Mouse (Mus musculus): ENCODE results near the gene Abcc10.

Abcc10 gene

GRCm38 (mm10) chr17:46285407-46285806 is 42.7 kb downstream of the Abcc10 start:
- DNase-seq (ENCODE audit: low read depth) = no peak

GRCm38 (mm10) chr17:46284653-46285052 is 43.5 kb downstream of the Abcc10 start:
- no peak for DNase-seq (ENCODE audit: low read depth)

DNA sequence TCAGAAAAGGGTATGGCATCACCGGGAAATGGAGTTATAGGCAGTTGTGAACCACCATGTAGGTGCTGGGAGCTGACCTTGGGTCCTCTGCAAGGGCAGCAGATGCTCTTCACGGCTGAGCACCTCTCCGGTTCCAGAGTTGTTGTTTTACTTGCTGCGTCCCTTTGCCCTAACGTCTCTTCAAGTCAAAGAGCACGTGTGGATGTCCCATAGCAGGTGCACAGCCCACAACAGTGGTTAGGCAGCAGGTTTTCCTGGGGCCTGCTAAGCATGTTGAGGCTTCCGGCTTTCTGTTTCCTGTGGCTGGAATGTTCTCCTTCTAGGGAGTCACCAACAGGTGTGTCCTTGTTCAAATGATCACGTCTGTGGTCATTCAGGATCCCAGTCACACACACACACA is 44.2 kb downstream of the Abcc10 start:
- DNase-seq (ENCODE audit: low read depth) = peak; percentile 35

DNA sequence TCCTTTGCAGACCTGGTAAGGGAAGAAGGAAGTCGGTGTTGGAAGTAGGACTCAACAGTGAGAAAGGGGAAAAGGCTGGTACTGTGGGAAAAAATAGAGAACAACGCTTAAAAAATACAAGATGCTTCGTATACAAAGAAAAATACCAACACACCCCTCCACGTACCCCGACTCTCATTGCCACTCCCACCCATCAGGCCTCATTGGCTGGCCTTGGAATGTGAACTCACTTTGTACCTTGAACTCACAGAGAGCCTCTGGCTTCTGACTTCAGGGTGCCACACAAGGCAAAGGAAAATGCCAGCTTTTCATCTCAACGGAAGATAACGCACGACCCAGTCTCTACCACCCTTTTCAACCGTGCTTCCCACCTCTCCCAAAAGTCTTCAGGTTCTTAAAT is 45.0 kb downstream of the Abcc10 start:
- DNase-seq (ENCODE audit: low read depth) = no peak

GRCm38 (mm10) chr17:46282483-46283123 is 45.5 kb downstream of the Abcc10 start, which contains the start of gene Tjap1:
Gene Tjap1 (minus strand): TSS chr17:46283026.
- DNase-seq (ENCODE audit: low read depth) = peak; percentile 94

DNA sequence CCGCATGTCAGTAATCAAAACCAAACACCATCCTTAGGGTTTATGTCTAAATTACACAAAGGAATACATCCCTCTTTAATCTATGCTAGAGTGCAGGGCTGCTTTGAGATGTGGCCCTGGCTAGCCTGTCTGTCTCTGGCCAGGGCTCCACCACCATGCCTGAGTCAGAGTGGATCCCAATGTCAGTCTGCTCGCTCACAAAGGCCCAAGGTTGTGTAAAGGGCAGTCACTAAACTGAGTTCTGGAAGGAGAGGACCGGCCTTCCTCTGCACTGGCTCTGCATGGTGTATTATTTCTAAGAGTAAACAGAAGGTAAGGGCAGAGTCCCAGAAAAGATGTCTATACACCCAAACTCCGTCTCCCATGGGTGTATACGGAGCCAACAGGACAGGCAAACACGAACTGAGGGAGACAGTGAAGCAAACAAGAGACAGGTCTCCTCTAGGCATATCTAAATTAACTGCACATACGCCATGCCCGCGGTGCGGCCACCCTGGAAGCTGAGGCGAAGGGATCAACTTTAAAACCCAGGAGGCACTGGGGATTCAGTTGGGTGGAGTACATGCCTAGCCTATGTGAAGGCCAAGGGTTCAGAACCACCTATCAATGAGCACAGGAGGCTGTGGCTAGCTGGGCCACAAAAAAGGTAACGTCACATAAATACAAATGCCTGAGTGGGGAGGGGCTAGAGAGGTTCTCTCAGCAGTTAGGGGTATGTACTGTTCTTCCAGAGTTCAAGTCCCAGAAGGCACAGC is 50.0 kb downstream of the Abcc10 start:
- no peak for DNase-seq (ENCODE audit: low read depth)

DNA sequence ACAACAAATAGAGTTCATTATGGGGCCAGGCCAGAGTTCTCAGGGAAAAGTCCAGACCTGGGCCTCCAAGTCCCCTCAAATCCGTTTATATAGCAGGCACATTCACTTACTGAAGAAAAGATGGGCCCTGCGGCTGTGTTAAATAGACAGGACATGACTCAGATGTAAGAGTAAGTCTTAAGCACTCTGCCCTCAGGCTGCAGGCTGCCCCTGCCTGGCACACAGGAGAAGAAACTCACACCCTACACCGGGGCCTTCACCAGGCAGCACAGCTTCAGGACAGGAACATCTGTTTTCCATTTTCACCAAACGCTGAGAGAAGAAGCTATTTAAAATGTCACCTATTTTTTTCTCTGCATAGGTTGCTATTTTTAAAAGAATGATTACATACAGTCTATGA is 50.6 kb downstream of the Abcc10 start:
- DNase-seq (ENCODE audit: low read depth) = no peak

DNA sequence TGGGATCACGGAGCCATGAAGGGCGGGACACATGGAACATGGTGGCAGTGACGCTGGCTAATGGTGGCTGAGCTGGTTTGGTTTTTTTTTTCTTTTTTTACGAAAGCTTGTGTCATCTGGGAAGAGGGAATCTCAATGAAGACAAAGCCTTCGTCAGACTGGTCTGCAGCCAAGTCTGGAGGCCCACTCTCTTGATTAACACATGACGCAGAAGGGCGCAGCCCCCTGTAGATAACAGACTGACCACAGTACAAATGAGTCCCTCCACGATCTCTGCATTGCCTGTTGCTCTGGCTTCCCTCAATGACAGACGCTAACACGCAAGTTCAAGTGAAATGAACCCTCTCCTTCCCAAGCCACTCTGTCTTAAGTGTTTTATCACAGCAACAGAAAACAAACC is 52.6 kb downstream of the Abcc10 start:
- no peak for DNase-seq (ENCODE audit: low read depth)

DNA sequence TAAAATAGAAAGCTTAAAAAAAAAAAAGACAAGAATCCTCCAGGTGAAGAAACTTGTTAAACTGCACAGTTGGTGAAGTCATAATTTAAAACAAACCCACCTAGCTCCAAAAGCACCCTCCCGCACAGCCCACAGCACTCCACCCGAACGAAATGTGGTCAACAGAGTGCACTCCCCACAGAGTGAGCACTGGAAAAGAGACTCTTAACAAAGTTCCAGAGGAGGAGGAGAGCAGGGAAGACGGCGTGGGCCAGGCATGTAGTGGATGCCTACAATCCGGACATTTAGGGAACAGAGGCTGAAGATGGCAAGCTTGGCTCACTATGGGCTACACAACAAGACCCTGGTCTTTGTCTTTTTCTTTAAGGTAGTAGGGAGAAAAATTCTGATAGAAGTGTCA is 53.1 kb downstream of the Abcc10 start:
- DNase-seq (ENCODE audit: low read depth) = no peak

GRCm38 (mm10) chr17:46274465-46274864 is 53.7 kb downstream of the Abcc10 start:
- no peak for DNase-seq (ENCODE audit: low read depth)

- DNase-seq (ENCODE audit: low read depth) = no peak
Observed at GRCm38 (mm10) chr17:46273803-46274236, 54.3 kb downstream of the Abcc10 start.

DNA sequence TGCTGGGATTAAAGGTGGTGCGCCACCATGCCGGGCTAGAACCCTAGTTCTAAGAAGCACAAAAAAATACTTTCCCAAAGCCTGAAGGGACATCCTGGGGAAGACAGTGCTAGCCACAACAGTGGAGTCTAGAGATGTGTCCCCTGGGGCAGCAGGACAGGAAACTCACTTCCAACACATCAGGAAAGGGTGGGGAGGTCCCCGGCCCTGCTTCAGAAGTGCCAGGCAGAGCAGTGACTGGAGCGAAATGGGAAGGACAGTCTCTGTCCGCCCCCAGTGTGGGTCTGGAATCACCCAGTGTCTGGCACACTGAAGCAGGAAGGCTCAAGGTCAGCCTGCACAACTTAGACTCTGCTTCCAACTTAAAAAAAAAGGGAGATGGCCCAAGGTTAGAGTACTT is 55.5 kb downstream of the Abcc10 start:
- DNase-seq (ENCODE audit: low read depth) = no peak

DNA sequence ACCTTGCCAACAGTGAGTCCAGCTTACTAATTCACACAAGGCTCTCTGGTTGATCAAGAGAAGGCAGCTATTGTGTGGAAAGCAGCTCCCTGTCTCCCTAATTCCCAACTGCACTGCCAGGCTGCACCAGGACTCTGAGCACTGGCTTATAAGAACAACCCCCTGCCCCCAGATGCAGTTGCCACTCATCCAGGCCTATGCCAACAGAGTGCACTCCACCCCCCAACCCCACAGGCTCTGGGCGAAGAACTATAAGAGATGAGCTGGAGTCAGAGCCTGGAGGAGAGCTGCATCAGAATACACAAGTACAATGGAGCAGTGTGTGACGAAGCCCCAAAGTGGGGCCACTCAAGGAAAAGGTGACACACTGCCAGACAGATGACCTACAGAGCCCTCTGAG is 56.1 kb downstream of the Abcc10 start:
- no peak for DNase-seq (ENCODE audit: low read depth)

DNA sequence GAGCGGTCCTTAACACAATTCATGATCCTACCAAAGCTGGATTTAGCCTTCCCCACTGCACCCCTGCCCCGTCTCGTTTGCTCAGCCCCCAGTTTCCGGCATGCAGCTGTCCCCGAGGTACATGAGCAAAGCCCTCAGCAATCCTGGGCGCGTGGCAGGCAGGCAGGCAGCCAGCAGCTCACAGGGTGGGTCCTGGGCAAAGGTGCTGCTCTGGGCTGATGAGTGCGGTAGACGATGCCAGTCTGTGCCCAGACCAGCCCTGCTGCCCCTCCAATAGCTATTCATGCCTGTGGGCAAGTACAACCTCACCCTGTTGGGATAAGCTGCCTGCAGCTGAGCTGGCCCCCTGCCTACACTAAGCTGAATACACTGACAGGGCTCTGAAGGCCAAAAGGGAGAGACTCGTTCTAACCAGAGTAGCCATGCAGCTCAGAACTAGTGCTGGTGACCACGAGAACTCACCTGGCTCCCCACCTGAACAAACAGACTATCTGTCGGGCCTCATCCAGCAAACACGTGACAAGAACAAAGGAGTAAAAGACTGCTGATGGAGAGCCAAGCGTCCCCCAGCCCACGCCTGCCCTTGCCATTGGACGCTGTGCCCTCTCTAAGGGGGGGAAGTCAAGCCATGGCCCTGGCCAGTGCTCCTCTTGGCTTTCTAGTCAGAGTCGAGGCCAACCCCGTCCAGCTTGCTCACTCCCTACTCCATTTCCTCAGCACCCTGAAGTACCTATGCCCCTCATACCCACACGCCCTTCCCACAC is 58.2 kb downstream of the Abcc10 start:
- no peak for DNase-seq (ENCODE audit: low read depth)

DNA sequence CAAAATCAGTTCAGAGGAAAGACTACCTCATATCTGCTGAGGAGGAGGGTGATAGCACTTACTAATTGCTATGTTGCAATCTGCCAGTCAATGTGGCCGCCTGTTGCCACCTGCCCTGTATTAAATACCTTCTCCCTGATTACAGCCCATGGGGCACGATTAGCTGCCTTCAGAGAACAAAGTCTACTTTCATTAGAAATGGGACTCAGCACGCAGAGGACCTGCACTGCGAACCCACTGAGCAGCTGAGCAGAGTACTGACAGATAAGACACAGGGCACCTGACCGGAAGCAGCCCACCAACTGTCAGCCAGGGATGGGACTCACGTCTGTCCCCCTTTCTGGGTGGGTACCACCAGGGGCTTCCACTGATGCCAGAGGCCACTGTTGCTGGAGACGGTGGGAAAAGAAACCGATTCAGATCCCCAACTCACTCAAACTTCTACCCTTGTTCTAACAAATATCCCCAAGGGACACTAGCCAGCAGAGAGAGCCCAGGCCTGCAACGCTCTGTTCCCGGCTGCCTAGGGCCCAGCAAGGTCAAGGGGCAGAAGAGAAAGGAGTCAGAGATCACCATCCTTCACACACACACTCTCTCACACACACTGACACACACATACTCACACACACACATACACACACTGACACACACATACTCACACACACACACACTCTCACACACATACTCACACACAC is 60.0 kb downstream of the Abcc10 start:
- DNase-seq (ENCODE audit: low read depth) = no peak

GRCm38 (mm10) chr17:46267511-46267910 is 60.6 kb downstream of the Abcc10 start:
- DNase-seq (ENCODE audit: low read depth) = no peak

DNA sequence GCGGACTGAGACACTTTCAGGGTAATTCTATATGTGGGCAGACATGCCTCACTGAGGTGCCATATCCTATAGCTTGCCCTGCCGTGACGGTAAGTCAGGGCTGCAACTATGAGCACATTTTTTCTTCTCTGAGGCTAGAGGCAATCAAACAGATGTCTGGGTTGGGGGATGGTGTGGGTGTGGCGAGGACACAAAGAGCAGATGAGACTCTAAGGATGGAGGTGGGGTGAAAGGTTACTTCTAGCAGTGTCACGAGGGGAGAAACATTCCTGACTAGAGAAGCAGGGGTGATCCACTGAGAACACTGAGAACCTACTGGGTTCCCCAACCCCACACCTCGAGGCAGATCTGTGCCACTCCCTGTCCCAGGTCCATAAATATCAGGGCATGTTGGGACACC is 61.2 kb downstream of the Abcc10 start:
- no peak for DNase-seq (ENCODE audit: low read depth)

- DNase-seq (ENCODE audit: low read depth) = peak; percentile 80
Observed at GRCm38 (mm10) chr17:46265918-46266618, 62.1 kb downstream of the Abcc10 start.

DNA sequence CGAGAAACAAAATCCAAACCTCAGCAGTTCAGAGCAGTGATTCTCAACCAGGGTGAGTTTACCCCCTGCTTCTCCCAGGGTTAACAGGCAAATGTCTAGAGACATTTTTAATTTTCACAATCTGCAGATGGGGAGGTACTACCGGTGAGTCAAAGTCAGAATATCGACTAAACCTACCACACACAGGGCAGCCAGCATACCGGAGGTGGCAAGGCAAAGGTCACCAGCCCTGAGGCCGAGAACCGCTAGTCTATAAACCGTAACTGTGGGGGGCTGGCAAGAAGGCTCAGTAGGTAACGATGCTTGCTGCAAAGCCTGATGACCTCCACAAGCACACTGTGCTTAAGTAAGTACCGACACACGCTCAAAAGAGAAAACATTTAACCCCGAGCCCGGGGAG is 62.6 kb downstream of the Abcc10 start:
- DNase-seq (ENCODE audit: low read depth) = no peak

GRCm38 (mm10) chr17:46262201-46262694 is 65.9 kb downstream of the Abcc10 start:
- no peak for DNase-seq (ENCODE audit: low read depth)

DNA sequence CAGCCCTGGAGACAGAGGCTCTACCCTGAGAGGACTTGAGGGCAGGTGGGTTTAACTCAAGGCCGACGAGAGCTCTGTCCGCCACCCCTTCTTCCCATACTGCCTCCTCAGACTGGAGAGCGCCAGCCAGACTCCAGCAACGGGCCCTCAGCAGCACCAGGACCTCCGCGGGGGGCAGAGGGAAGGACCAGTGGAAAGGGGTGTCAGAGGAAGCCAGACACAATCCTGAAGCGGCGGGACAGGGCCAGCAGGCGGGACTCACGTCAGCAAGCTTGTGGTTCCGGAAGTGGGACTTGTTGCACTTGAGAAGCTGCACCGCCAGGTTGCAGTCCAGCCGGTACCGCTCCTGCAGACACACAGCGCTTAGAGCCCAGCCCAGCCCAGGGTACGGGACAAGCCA is 68.5 kb downstream of the Abcc10 start:
- no peak for DNase-seq (ENCODE audit: low read depth)

Data from induced T-regulatory cell, adult 2 months (primary cell).